Mouse (Mus musculus): ENCODE measurements at regions not wholly inside any gene's neighbourhood (a gene's known extent, or its start where the extent isn't known, plus 50 kb on each side); places are given as distances from the start of the nearest gene placed in this dataset.

DNA sequence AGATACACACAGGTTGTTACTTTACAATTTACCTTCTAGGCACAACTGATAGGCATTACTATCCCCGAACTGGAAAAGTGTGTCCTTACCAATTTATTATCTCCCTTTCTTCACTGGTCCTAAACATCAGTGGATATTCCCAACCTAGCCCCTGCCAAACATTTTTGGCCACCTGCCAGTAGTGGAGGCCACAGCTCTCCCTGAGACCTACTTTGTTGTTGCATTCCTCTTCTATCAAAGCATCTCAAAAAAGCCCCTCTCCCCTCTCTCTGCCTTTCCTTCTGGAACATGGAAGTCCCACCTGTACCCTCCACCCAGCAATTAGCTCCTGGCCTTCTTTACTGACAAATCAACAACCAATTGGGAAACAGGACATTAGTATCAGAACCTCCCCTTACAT, 282.2 kb downstream of the Rnf152 start:
- TF ChIP-seq CTCF (IDR thresholded peaks at IDR 0.05; ENCODE audit: control insufficient read depth, insufficient read depth, insufficient read length) (no peak), MAX (IDR thresholded peaks at IDR 0.05) (no peak), FOSL1 (IDR thresholded peaks at IDR 0.05; ENCODE audit: insufficient read depth, low read length, poor library complexity, severe bottlenecking) (no peak), USF1 (IDR thresholded peaks at IDR 0.05; ENCODE audit: low read depth) (no peak), MYOD1 (IDR thresholded peaks at IDR 0.05; ENCODE audit: control insufficient read depth, insufficient read length, low read depth) (no peak)
